Mouse (Mus musculus) urinary bladder, postnatal 25 days (tissue): ENCODE data around the gene 1700021F05Rik.

Experiments used
- DNase-seq: peaks from one replicate; pipeline ENCODE4 v3.0.0; 2022; ENCODE audit warnings: low spot score

The 1700021F05Rik gene

DNA sequence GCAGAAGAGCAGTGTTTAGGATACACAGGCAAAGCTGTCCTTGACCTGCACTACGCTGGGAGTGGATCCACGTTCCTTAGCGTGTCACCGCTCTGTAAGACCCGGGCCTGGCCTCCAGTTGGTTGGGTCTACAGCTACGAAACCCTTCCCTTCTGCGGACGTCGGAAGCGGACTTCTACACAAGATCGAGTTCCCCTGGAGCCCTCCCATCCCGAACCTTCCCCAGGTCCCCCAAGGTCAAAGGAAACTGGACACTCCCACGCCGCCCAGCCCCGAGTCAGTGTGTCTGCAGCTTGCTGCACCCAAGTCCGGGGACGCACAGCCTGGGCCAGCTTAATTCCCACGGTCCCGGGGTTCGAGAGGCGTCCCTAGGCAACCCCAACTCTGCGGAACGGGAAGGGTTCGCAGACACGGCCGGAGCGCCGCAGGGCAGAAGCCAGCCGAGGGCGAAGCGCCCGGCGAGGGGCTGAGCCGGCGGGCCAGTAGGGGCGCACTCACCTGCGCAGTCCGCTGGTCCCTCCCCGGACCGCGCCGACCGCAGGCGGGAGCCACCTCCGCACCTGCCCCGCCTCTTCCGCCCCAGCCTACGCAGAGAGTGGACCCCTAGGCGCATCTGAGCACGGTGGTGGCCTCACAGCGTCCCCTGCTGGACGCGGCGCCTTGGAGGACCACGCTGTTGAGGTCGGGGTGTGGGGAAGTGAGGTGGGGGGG is at the start of gene 1700021F05Rik:
Gene 1700021F05Rik, minus strand, starts transcription at position 553 of the 711 bp plus-strand sequence.
- DNase-seq, result peak; percentile 96

DNA sequence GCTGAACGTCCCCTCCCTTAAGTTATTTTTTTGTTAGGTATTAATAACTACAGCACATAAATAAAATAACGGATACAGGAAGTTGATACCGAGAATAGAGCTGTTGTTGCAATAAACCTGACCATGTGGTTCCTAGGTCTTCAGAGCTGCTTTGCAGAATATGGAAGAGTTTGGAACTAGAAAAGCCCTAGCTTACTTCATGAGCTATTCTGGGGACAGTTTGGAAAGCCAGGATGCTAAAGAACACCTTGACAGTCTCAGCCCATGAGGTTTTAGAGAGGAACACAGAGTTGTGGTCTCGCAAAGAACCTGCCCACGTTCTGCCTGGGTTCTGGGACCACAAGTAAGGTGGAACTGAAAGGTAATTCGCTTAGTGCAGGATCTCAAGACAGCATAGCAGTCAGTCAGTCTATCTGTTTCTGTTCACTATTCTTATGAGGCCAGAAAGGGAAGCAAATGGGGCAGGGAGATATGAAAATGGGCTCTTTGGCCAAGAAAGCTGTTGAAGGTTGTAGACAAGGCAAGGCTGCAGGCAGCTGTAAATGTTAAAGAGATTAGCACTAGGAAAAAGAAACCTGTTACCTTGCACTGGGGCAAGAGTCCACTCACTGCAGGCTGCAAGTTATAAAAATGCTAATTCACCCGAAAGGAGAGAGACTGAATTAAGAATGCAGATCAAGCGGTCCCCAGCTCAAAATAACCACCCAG is 47.8 kb upstream of the 1700021F05Rik start:
- DNase-seq, result no peak

DNA sequence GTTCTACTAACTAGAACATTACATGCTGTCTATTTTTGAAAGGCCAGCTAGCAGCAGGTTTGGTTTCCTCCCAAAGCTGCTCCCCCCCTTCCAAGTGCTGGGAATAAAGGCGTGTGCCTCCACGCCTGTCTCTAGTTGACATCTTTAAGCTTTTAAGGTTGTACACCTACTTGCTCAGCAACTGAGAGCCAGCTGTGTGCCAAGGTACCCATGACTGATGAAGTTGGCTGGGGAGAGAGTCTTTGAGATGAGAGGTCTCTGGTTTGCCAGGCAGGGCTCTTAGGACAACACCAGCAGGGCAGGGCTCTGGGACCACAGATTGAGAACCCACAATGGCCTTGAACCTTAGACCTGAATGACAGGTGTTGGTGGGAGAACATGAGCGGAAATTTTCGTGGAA is 43.7 kb upstream of the 1700021F05Rik start:
- no peak for DNase-seq

DNA sequence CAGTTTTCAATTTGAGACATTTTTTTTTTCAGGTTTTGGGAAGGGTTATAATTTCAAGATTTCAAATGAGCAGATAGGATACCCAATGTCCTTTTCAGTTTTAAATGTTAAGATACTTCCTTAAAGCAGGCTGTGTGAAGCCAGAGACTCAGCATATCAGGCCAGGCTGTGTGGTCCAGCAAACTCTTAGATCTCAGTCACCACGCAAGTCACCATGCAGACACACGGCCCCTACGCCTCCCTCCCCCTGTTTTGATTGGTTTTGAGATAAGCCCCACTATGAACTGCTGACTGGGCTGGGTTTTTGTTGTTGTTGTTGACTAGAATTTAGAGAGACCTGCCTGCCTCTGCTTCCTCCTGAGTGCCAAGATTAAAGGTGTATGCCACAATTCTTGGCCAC is 40.5 kb upstream of the 1700021F05Rik start:
- DNase-seq, result no peak

DNA sequence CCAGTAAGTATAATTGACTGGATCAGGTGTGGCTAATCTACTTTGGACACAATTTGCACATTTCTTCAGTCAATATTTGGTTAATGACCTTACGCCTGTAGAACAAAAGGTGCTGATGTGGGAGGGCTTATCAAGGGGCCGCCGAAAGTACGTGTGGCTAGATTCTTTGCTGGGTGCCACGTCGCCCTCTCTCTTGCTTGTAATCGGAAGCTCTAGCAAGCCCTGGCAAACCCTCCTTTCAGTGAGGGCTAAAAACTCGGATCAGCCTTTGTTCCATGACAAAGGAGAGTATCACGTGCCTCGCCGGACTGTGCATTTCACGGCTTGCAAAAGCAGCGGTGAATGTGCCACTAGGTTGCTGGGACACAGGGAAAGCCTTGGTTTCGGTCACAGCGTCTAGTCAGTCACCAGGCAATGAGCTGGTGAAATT is 39.9 kb upstream of the 1700021F05Rik start:
- no peak for DNase-seq

DNA sequence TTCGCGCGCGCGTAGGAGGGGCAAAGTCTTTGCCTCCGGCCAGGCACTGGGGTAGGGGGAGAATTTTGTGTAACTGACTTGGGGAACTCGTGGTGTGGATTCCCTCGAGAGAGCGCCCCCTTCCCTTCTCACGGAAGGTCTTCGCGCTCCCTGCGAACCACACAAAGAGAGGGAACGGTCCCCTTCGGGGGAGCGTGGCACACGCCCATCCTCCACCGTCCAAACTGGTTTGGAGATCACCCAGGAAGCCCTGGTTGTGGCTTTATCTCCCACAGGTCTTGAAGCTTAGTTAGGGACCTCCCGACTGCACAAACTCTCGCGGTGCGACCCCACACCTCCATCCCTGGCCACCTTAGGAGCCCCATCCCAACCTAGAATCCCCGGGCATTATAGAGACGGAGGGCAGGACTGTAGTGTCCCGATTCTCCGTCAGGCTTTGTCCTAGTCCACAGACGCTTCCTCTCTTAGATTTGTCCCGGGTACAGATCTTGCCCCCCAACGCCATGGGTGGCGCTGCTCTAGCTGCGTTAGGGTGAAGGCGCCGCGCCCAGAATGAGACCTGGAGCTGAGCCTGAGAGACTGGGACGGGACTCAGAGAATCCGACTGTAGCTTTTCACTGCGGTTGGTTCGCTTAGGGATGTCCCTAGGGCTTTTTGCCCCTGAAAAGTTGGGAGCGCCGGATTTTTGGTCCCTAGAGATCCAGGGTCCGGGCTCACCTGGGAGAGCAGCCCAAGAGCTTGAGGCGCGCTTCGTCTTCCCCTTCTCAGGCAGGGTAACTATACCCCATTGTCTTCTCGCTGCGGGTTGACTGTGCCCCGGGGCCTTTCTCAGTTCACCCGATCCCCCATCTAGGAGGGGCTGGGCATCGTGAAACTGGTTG is 38.8 kb upstream of the 1700021F05Rik start:
- DNase-seq, result peak; percentile 40

DNA sequence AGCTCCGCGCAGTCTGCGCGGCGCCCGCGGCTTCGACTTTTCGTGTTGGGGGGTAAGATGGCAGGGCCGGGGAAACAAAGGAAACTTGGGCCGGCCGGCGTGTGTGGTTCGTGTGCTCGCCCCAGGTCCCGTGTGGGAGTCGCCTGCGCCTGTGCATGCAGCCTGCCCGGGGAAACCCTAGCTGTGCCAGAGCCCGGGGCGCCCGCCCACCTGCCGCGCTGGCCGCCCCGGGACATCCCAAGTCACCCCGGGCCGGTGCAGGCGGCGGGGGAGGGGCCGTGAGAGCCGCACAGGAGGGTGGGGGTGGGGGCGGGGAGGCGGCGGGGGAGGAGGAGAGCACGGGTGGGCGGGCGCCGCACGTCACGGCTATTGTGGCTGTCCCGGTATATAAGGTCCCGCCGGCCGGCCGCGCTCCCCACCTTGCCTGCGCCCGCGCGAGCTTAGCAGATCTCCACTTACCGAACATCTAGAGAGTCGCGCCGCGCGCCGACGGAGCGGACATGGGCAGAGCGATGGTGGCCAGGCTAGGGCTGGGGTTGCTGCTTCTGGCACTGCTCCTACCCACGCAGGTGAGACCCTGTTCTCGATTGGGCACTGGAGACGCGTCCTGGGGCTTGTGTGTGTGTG is 38.1 kb upstream of the 1700021F05Rik start:
- DNase-seq, result peak; percentile 62

DNA sequence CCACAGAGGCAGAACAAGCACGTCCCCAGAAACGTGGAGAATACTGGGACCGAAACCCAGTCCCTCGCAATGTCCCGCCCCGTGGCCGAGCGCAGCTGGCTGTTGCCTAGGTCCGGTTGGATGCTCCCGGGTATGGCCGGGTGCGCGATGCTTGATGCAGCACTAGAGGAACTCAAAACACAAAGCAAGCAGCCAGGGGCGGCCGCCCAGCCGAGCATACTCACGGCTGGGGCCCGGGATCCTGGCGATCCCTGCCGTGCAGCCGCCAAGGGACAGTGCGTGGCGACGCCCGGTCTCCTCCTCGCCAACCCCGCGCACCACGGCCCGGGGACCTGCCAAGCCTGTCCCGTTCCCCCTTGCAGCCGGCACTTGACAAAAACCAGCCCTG is 37.6 kb upstream of the 1700021F05Rik start:
- peak; percentile 46 for DNase-seq

DNA sequence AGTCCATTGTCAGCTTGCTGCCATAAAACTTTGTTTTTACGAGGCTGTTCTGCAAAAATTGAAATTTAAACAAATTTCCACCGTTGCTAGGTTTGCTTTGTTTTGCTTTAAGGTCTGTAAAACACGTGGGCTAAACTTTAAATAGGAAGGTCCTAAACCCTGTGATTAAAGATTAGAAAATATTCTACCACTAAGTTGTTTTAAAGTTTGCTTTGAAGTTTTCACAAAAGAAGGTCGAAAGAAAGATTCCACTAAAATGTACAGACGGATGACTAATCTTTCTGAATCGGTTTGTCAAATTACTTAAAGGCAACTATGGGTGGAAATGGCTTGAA is 37.2 kb upstream of the 1700021F05Rik start, which contains the start of gene Cd24a:
Gene Cd24a, plus strand, starts transcription at position 288 of the 335 bp plus-strand sequence.
- no peak for DNase-seq

DNA sequence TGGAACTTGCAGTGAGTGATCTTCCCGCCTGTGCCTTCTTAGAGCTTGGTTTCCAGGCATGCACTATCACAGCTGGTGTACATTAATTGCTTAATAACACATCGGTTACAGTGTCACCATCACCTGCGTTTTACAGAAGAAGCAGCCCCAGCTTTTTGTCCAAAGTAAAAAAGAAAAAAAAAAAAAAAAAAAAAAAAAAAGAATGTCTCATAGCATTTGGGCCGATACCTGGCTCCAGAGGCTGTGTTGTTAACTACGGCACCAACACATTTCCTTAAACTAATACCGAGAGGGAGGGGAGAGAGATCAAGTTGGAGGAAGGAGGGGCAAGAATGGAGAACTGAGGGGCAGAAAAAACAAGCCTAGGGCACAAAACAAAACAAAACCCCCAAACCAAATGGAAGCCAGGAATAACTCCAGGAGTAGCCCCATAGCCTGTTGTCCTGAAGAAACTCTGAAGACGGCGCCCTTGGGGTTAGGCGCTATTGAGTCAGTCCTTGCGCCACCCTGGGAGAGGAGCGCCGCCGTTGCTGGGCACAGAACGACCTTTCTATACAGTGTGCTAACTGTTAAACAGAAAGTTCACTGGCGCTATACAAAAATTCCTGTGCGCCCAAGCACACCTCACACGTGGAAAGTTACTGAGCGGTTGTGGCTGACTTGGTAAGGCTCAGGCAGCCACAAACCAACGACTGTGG is 36.7 kb upstream of the 1700021F05Rik start:
- DNase-seq, result peak; percentile 23

DNA sequence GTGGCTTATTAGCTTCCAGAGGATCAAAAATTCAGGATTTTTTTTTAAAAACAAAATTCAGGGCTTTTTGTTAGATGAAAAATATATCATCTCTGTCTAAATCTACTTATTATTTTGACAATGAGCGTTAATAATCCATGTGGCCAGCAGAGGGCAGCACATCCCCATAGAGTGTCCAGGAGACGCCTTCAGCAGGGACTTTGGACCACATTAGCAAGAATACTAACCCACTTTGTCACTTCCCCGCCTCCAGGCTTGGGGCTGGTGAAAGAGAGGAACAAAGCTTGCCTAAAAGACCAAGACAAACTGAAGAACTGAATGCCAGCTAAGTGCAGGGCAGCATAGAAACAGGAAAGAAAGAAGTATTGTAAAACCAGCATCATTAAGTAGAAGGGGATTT is 34.2 kb upstream of the 1700021F05Rik start:
- DNase-seq, result peak; percentile 85

DNA sequence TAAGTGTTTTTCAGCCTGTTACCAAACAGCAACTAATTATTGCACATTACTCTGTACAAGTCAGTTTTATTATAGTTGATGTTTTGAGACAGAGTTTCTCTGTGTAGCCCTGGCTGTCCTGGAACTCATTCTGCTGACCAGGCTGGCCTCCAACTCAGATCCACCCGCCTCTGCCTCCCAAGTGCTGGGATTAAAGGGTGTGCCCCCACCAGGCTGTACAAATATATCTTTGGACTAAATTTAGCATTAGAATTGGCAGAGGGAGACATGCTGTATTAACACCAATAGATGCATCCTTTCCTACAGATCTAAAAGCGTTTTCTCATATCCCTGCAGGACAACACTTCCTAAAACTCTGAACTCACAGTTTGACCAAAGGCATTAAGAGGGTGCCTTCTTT is 33.6 kb upstream of the 1700021F05Rik start:
- DNase-seq, result no peak

DNA sequence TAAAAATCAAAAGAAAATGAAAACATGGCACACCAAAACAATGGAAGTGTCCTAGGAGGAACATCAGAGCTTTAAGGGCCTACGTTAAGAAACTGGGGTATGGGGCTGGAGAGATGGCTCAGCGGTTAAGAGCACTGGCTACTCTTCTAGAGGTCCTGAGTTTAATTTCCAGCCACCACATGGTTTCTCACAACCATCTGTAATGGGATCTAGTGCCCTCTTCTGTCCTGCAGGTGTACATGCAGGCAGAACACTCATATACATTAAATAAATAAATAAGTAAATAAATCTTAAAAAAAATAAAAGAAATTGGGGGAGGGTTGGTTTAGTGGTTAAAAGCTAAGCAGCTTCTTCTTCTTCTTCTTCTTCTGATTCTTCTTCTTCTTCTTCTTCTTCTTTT is 20.5 kb upstream of the 1700021F05Rik start:
- DNase-seq, result no peak

DNA sequence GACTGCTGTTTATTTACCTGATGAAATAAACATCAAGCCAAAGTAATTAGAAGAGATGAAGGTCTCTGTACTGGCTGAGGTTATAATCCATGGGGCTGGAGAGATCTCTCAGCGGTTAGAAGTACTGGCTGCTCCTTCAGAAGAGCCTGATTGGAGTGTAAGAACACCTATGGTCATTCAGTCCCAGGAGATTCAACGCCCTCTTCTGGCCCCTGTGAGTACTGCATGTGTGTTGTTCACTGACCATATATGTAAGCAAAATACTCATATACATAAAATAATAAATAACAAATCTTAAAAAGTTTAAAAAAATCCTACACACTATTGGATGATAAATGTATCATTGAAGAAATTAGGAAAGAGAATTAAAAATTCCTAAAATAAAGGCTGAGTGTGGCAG is 20.0 kb upstream of the 1700021F05Rik start:
- DNase-seq, result no peak

DNA sequence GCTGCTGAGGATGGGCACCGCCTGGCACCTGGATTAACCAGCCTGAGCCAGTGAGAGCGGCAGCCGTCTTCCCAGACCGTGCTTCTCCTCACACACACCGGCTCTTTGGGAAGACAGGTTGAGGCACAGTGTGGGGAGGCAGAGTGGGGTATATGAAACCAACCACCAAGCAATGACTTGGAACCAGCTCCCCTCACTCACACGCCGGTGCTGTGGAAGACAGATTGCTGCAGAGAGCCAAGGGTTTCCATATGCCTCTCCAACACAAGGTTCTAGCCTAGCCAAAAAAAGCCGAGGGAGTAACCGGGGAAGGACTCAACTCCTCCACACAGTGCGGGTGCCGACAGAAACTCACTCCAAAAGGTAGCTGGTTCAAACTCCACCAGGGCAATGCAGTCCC is 18.5 kb upstream of the 1700021F05Rik start:
- DNase-seq, result no peak

DNA sequence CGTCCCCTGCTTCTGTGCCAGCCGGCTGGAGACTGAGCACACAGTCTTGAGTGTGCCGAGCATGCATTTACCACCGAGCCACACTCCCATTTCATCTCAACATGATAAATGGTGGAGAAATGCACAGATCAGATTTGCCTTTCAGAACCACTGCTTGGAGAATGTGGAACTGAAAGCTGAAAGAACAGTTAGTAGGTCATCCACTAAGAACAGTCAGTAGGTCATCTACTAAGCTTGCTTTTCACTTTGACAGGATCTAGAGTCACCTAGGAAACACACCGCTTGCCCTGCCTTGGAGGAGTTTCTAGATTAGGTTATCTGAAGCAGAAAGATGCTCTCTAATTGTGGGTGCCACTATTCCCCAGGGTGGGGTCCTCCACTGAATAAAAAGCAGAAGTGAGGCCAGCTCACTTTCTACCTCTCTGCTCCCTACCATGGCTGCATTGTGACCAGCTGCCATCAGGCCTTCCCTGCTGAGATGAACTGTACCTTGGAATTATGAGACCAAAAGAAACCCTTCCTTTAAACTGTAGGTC is 16.9 kb upstream of the 1700021F05Rik start:
- no peak for DNase-seq

DNA sequence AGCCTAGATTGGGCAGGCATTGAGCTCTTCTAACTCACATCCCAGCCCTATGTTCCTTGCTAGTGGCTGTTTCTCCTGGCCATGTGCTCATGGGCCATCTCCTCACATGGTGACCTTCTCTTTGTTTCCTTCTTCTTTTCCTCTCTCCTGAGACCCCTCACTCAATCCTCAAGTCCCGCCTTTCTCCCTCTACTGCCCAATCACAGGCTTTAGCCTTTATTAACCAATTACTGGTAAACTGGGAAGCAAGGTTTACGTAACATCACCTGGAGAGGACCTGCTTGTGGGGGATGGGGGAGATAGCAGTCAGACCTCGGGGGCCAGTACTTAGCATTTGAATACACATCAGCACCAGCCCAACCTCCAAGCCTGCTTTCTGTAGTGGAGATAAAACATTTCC is 10.6 kb upstream of the 1700021F05Rik start:
- no peak for DNase-seq

DNA sequence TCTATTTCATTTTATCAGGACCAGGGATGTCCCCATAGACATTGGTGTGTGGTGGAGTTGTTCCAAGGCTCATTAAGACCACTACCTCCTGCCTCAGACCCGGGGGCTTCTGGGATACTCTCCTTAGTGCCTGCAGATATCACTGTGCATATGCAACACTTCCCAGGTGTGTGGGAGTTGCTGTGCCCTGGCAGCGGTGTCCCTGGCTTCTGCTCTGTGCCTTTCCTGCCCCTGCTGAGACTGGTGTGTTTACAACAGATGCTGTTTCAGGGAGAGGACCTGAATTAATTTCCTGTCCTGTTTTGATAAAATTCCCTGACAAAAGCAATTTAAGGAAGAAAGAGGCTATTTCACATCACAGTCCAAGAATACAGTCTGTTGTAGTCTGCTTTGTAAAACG is 10.1 kb upstream of the 1700021F05Rik start:
- no peak for DNase-seq

DNA sequence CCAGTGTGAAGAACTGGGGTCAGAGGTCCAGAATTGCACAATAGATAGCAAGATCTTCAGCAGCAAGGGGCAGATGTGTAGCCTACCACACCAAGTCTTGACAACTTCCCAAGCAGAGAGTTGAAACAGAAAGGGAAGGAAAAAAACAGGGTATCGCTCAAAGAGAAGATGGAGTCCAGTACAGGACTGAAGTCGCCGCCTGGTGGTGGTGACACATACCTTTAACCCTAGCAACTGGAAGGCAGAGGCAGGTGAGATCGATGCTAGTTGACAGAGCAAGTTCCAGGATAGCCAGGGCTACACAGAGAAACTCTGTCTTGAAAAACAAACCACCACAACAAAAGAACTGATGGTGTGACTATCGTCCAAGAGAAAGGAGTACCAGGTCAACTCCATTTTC is 8.6 kb upstream of the 1700021F05Rik start:
- DNase-seq, result no peak

DNA sequence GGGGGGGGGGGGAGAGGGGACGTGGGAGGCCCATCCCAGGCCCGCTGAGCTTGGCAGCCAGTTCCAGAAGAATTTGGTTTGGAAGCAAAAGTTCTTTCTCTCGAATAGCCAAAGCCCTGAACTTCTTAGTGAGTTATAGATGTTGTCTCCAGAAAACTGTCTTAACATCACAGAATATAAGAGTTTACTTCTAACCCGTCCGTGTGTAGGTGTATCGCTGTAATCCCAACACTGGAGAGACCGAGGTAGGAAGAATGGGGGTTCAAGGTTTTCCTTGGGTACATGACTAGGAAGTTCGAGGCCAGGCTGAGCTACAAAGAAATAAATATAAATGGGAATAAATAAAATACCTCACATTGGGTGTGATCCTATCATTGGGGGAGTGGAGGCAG is 355 bp upstream of the 1700021F05Rik start:
- DNase-seq, result no peak

DNA sequence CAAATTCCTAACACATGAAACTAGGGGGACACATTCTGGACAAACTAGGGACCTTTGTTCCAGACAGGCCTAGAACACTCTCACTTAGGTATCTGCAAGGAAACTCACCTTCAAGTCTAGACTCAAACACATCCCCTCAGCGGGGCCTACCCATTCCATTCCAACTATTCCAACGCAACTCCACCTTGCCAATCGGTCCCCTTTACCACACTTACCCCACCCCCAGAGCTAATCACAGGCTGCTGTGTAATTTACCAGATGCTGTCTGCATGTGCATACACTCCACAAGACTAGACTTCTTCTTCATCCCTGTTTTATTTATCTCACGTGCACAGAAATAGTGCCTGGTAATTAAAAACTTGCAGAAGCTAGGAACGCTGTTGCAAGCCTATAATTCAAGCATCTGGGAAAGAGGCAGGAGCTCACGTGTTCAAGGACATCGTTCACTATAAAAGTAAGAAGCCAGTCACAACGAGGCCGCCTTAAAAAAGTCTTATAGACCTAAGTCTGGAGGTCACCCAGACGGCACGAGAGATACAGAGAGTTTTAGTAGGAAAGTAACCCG is 966 bp downstream of the 1700021F05Rik start:
- DNase-seq, result no peak
